Mouse (Mus musculus): ENCODE results near the gene Prom1. TPM values are rescaled to one million over a fixed set of nuclear protein-coding genes. Genes with fewer than 3 reads are reported as not detected.

Gene Prom1
- total and polyA plus RNA-seq, 2 experiments = 1.8 to 13.5 TPM

- WGBS = 74% methylated on average over 4 of the region's 4 CpGs
- Histone ChIP-seq H3K27me3 (ENCODE audit: control insufficient read depth, insufficient read depth, low read length) (no peaks in the 10 kb centered on the region), H3K9ac (ENCODE audit: low read depth, low read length) (no peak within 1 kb of the TSS), H3K79me2 (ENCODE audit: control insufficient read depth, insufficient read depth, low read length) (no peaks in the 10 kb centered on the region), H3K36me3 (ENCODE audit: control insufficient read depth, insufficient read depth, low read length) (no peaks in the 10 kb centered on the region), H3K4me1 (ENCODE audit: control insufficient read depth, insufficient read depth, low read length) (no peaks in the 10 kb centered on the region), H3K4me3 (ENCODE audit: insufficient read depth, low read depth, low read length) (no peak within 1 kb of the TSS), H3K27ac (replicated peaks; ENCODE audit: insufficient read depth, low read depth, low read length) (no peak within 1 kb of the TSS)
- no peak for TF ChIP-seq POLR2A (IDR thresholded peaks at IDR 0.05; ENCODE audit: extremely low read depth, insufficient read depth, low read length)
- TF ChIP-seq CTCF (IDR thresholded peaks at IDR 0.05; ENCODE audit: low read depth, low read length) = no peak
- DNase-seq (ENCODE audit: extremely low read depth, low read depth, low spot score) = no peak
Observed at GRCm38 (mm10) chr5:43981620-43982019, 120.2 kb downstream of the Prom1 start, which contains the start of gene Fgfbp1. TSS of gene Fgfbp1 (minus strand) at chr5:43981779.

- H3K79me2 ChIP-seq (ENCODE audit: control insufficient read depth, insufficient read depth, low read length) = no peaks in the 10 kb centered on the region
- H3K4me3 ChIP-seq (ENCODE audit: insufficient read depth, low read depth, low read length) = no peak overlapping the region
- no peaks in the 10 kb centered on the region for H3K27me3 ChIP-seq (ENCODE audit: control insufficient read depth, insufficient read depth, low read length)
- DNase-seq (ENCODE audit: extremely low read depth, low read depth, low spot score) = no peak
- H3K9ac ChIP-seq (ENCODE audit: low read depth, low read length) = no peak overlapping the region
- 83% methylated on average over 2 of the region's 2 CpGs for WGBS
- H3K27ac ChIP-seq (replicated peaks; ENCODE audit: insufficient read depth, low read depth, low read length) = no peak overlapping the region
- no peaks in the 10 kb centered on the region for H3K36me3 ChIP-seq (ENCODE audit: control insufficient read depth, insufficient read depth, low read length)
- no peaks in the 10 kb centered on the region for H3K4me1 ChIP-seq (ENCODE audit: control insufficient read depth, insufficient read depth, low read length)
- TF ChIP-seq CTCF (IDR thresholded peaks at IDR 0.05; ENCODE audit: low read depth, low read length) = no peak
- TF ChIP-seq POLR2A (IDR thresholded peaks at IDR 0.05; ENCODE audit: extremely low read depth, insufficient read depth, low read length) = no peak
Observed at GRCm38 (mm10) chr5:43980397-43980796, 121.4 kb downstream of the Prom1 start.

DNA sequence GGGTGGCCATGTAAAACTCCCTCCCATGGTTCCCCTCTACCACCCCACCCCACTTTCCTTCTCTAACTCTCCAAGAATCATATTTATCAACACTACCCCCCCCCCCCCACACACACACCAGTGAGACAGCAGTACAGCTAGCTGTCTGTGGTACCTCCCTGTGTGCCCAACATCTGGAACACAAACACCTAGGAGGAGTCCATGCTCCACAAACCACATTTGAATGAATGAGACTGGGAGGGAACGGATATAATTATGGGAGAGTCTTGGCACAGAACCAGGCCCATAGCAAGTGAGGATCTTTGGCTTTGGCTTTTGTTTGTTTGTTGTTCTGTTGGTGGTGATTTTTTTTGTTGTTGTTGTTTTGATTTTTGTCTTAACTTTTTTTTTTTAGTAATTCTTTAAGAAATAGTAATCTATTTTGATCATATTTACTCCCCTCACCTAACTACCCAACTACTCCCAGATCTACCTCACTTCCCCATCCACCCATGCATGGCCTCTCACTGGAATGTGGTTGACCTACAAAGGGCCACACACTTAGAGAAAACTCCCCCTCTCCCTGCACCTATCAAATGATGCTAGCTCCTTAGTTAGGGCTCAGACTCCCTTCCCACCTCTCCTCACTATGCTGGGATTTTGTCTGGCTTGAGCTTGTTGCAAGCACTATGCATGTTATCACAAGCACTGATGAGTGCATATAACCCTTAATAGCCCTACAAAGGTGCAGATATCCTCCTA is 124.8 kb downstream of the Prom1 start:
- Histone ChIP-seq H3K27me3 (ENCODE audit: control insufficient read depth, insufficient read depth, low read length) (no peaks in the 10 kb centered on the region), H3K4me1 (ENCODE audit: control insufficient read depth, insufficient read depth, low read length) (no peaks in the 10 kb centered on the region), H3K79me2 (ENCODE audit: control insufficient read depth, insufficient read depth, low read length) (no peaks in the 10 kb centered on the region), H3K27ac (replicated peaks; ENCODE audit: insufficient read depth, low read depth, low read length) (no peak overlapping the region), H3K9ac (ENCODE audit: low read depth, low read length) (no peak overlapping the region), H3K36me3 (ENCODE audit: control insufficient read depth, insufficient read depth, low read length) (no peaks in the 10 kb centered on the region), H3K4me3 (ENCODE audit: insufficient read depth, low read depth, low read length) (no peak overlapping the region)
- DNase-seq (ENCODE audit: extremely low read depth, low read depth, low spot score) = no peak
- TF ChIP-seq POLR2A (IDR thresholded peaks at IDR 0.05; ENCODE audit: extremely low read depth, insufficient read depth, low read length) (no peak), CTCF (IDR thresholded peaks at IDR 0.05; ENCODE audit: low read depth, low read length) (no peak)
- WGBS = 86% methylated on average over 1 of the region's 1 CpGs

DNA sequence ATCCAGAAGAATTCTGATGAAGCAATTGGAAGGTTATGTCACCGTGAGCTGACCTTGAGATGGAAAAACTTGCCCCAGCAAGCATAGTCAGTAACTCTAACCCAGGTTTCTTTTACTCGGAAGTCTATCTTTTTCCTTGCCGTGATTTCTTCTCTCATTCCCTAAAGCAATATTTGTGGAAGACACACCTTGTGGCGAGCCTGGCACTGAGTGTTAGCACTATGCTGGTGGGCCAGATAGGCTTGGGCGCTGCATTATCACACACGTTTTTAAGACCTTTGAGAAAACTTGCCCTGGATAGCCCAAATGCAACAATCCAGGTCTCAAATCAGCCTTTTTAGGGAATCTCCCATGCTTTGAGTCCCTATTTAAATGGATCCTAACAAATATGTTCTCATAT is 127.7 kb downstream of the Prom1 start:
- TF ChIP-seq POLR2A (IDR thresholded peaks at IDR 0.05; ENCODE audit: extremely low read depth, insufficient read depth, low read length) = no peak
- no peak for TF ChIP-seq CTCF (IDR thresholded peaks at IDR 0.05; ENCODE audit: low read depth, low read length)
- no peak overlapping the region for H3K9ac ChIP-seq (ENCODE audit: low read depth, low read length)
- no peaks in the 10 kb centered on the region for H3K27me3 ChIP-seq (ENCODE audit: control insufficient read depth, insufficient read depth, low read length)
- no peaks in the 10 kb centered on the region for H3K36me3 ChIP-seq (ENCODE audit: control insufficient read depth, insufficient read depth, low read length)
- no peak overlapping the region for H3K27ac ChIP-seq (replicated peaks; ENCODE audit: insufficient read depth, low read depth, low read length)
- DNase-seq (ENCODE audit: extremely low read depth, low read depth, low spot score) = no peak
- no peak overlapping the region for H3K4me3 ChIP-seq (ENCODE audit: insufficient read depth, low read depth, low read length)
- WGBS = 85% methylated on average over 6 of the region's 6 CpGs
- H3K79me2 ChIP-seq (ENCODE audit: control insufficient read depth, insufficient read depth, low read length) = no peaks in the 10 kb centered on the region
- peaks cover 9% of the 10 kb centered on the region for H3K4me1 ChIP-seq (ENCODE audit: control insufficient read depth, insufficient read depth, low read length)

- no peak for TF ChIP-seq POLR2A (IDR thresholded peaks at IDR 0.05; ENCODE audit: extremely low read depth, insufficient read depth, low read length)
- 11% methylated on average over 2 of the region's 2 CpGs for WGBS
- H3K4me3 ChIP-seq (ENCODE audit: insufficient read depth, low read depth, low read length) = no peak overlapping the region
- DNase-seq (ENCODE audit: extremely low read depth, low read depth, low spot score) = peak; percentile 81
- H3K27ac ChIP-seq (replicated peaks; ENCODE audit: insufficient read depth, low read depth, low read length) = no peak overlapping the region
- no peak overlapping the region for H3K9ac ChIP-seq (ENCODE audit: low read depth, low read length)
- H3K36me3 ChIP-seq (ENCODE audit: control insufficient read depth, insufficient read depth, low read length) = no peaks in the 10 kb centered on the region
- H3K79me2 ChIP-seq (ENCODE audit: control insufficient read depth, insufficient read depth, low read length) = no peaks in the 10 kb centered on the region
- H3K4me1 ChIP-seq (ENCODE audit: control insufficient read depth, insufficient read depth, low read length) = peaks cover 9% of the 10 kb centered on the region
- no peaks in the 10 kb centered on the region for H3K27me3 ChIP-seq (ENCODE audit: control insufficient read depth, insufficient read depth, low read length)
Observed at GRCm38 (mm10) chr5:43971156-43971555, 130.7 kb downstream of the Prom1 start.

DNA sequence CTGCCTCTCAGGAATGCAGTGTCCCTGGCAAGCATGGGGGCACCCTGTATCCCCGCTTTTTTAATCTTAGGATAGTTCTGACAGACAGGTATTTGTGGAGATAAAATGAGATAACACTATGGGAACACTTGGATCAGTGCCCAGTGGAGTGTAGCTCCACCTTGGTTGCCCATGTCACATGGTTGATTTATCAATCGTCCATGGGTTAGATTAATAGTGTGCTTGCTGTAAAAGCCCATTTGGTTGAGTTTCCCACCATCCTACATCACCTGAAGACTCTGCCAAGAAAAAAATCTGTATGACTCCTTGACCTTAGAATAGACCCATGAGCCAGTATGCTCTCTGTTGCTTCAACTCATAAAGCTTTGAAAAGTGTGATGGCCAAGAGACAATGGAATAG is 131.3 kb downstream of the Prom1 start:
- Histone ChIP-seq H3K4me1 (ENCODE audit: control insufficient read depth, insufficient read depth, low read length) (peaks cover 9% of the 10 kb centered on the region), H3K36me3 (ENCODE audit: control insufficient read depth, insufficient read depth, low read length) (no peaks in the 10 kb centered on the region), H3K9ac (ENCODE audit: low read depth, low read length) (no peak overlapping the region), H3K27ac (replicated peaks; ENCODE audit: insufficient read depth, low read depth, low read length) (no peak overlapping the region), H3K79me2 (ENCODE audit: control insufficient read depth, insufficient read depth, low read length) (no peaks in the 10 kb centered on the region), H3K4me3 (ENCODE audit: insufficient read depth, low read depth, low read length) (no peak overlapping the region), H3K27me3 (ENCODE audit: control insufficient read depth, insufficient read depth, low read length) (no peaks in the 10 kb centered on the region)
- peak; percentile 49 for DNase-seq (ENCODE audit: extremely low read depth, low read depth, low spot score)
- TF ChIP-seq POLR2A (IDR thresholded peaks at IDR 0.05; ENCODE audit: extremely low read depth, insufficient read depth, low read length) = no peak
- no peak for TF ChIP-seq CTCF (IDR thresholded peaks at IDR 0.05; ENCODE audit: low read depth, low read length)
- 18% methylated on average over 2 of the region's 2 CpGs for WGBS
